Mouse (Mus musculus): ENCODE results near the gene Camk1d.

DNA sequence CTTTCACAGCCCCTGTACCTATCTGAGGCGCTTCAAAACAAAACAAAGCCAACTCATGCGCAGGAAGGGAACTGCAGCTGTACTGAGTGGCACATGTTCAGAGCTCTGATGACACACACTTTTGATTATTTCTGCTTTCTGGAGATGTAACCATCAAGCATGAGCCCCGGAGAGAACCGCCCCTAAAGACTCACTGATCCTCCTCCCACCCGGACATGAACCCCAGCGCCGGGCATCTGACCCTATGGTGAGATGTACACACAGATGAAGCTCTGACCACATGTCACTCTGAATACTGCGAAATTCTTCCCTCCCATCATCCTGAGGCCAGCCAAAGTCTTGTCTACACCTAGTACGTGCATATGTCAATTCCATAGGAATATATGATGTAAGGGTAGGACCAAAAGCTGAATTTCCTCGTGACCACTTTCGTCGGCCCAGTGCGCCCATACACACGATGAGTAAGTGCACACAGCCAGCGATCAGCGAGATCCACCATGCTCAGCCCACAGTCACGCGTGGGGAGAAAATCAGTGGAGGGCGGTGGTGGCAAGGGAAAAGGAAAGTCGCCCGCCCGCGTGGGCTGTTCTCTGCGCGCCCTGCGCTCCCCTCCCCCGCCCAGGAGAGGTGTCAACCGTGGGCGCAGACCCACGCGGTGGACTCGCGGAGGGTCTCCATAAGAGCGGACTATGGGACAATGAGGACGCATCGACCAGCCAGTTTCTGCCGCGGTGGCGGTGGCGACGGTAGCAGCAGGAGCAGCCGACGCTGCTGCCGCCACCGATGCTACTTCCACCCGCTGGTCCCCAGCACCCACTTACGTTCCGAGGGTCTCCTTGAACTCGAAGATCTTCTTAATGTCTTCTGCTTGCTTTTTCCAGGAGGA is 747 bp downstream of the Camk1d start:
- TF ChIP-seq MAX (IDR thresholded peaks at IDR 0.05; ENCODE audit: low read length), result peak; percentile 86
- TF ChIP-seq ZNF384 (IDR thresholded peaks at IDR 0.05; ENCODE audit: low read depth, low read length), result no peak
- no peak for TF ChIP-seq POLR2AphosphoS2 (IDR thresholded peaks at IDR 0.05; ENCODE audit: low read depth, low read length)
- TF ChIP-seq NRF1 (IDR thresholded peaks at IDR 0.05; ENCODE audit: low read depth, low read length), result peak; percentile 68
- TF ChIP-seq EP300 (IDR thresholded peaks at IDR 0.05; ENCODE audit: low read length), result no peak
- no peak for TF ChIP-seq HCFC1 (IDR thresholded peaks at IDR 0.05; ENCODE audit: low read depth, low read length)
